Mouse (Mus musculus) neural tube, embryonic 13.5 days (tissue): Measurements from ENCODE around the gene Atp5j2. TPM values are rescaled to one million over a fixed set of nuclear protein-coding genes. Genes with fewer than 3 reads are reported as not detected.
A peak's percentile ranks its signal among the peaks of the same experiment; 100 is the strongest.
"Not testable (repeated sequence)": the region's sequence is repeated elsewhere in the genome, so short reads cannot be mapped to it uniquely, and the experiment has no call there.

Source experiments
- ATAC-seq: fragments of 200-750 bp; cut with Nextera tagmentation; 2 replicates; pipeline ENCODE4 v1.8.0; 2017; ENCODE audit warnings: low read depth, mild to moderate bottlenecking, moderate TSS enrichment, moderate library complexity
- H3K27ac ChIP-seq: fragments of 300-500 bp; sonication (generic); replicated peaks from 2 replicates; pipeline ENCODE4 v1.5.1; 2015; ENCODE audit warnings: moderate library complexity, mild to moderate bottlenecking, inconsistent platforms
- H3K27me3 ChIP-seq: fragments of 300-500 bp; sonication (generic); 2 replicates; pipeline ENCODE4 v1.6.1; 2015; ENCODE audit warnings: mild to moderate bottlenecking, inconsistent platforms
- H3K36me3 ChIP-seq: fragments of 300-500 bp; sonication (generic); 2 replicates; pipeline ENCODE4 v1.6.1; 2015; ENCODE audit warnings: mild to moderate bottlenecking, inconsistent platforms
- H3K4me1 ChIP-seq: fragments of 300-500 bp; sonication (generic); replicated peaks from 2 replicates; pipeline ENCODE4 v1.6.1; 2015; ENCODE audit warnings: inconsistent platforms
- H3K4me2 ChIP-seq: fragments of 300-500 bp; sonication (generic); 2 replicates; pipeline ENCODE4 v1.6.1; 2015; ENCODE audit warnings: inconsistent platforms, mild to moderate bottlenecking, moderate library complexity
- H3K4me3 ChIP-seq: fragments of 300-500 bp; sonication (generic); 2 replicates; pipeline ENCODE4 v1.5.1; 2015; ENCODE audit warnings: mild to moderate bottlenecking, inconsistent platforms
- H3K9ac ChIP-seq: fragments of 300-500 bp; sonication (generic); 2 replicates; pipeline ENCODE4 v1.6.1; 2015; ENCODE audit warnings: moderate library complexity, mild to moderate bottlenecking, inconsistent platforms
- H3K9me3 ChIP-seq: fragments of 300-500 bp; sonication (generic); 2 replicates; pipeline ENCODE4 v1.6.1; 2016; ENCODE audit warnings: inconsistent platforms
- WGBS: fragments of 180-500 bp; shearing (Covaris S2); methylation state at CpG from one replicate; pipeline ENCODE4 v1.1.7; 2015; 5-methylcytosine and 5-hydroxymethylcytosine counted together
- polyA plus RNA-seq: library from polyadenylated mRNA; unstranded; fragments of >200 nt; fragmentation: Nextera tagmentation; extraction: Ambion mirVana; gene quantifications from 2 replicates; pipeline ENCODE4 v1.2.1, GENCODE M21; 2015

Atp5j2 gene
- polyA plus RNA-seq, 1 experiment from 2014 or later, result 785 TPM

GRCm38 (mm10) chr5:145214679-145215078, 22.8 kb upstream of the Atp5j2 start:
- Histone ChIP-seq H3K4me2 (no peak overlapping the region), H3K27ac (no peak overlapping the region), H3K9ac (no peak overlapping the region), H3K27me3 (no peaks in the 10 kb centered on the region), H3K9me3 (no peaks in the 10 kb centered on the region), H3K4me1 (no peaks in the 10 kb centered on the region), H3K36me3 (peaks cover 78% of the 10 kb centered on the region), H3K4me3 (no peak overlapping the region)
- no peak for ATAC-seq
- WGBS, result 73% methylated on average over 4 of the region's 4 CpGs

- no peak for ATAC-seq
- H3K9ac ChIP-seq, result no peak overlapping the region
- no peak overlapping the region for H3K4me3 ChIP-seq
- no peak overlapping the region for H3K27ac ChIP-seq
- H3K27me3 ChIP-seq, result no peaks in the 10 kb centered on the region
- 91% methylated on average over 3 of the region's 3 CpGs for WGBS
- peaks cover 77% of the 10 kb centered on the region for H3K36me3 ChIP-seq
- no peaks in the 10 kb centered on the region for H3K9me3 ChIP-seq
- H3K4me1 ChIP-seq, result no peaks in the 10 kb centered on the region
- H3K4me2 ChIP-seq, result no peak overlapping the region
Observed at GRCm38 (mm10) chr5:145213505-145213904, 21.6 kb upstream of the Atp5j2 start.

DNA sequence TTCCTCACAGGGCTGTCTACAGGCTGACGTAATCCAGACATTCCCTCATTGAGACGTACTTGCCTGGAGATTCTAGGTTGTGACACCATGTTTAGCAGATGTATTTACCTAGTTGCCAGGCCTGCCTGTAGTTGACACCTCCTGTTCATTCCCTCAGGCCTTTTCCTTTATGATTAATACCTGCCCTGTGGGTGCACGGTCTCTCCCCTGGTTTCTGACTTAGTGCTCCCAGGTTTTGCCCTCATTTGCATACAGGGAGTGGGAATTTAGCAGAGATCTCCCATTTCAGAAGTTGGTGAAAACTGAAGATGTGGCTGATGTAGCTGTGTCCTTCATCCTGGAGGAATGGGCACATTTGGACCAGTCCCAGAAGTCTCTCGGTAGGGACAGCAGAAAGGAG, 20.4 kb upstream of the Atp5j2 start:
- no peak overlapping the region for H3K9ac ChIP-seq
- no peaks in the 10 kb centered on the region for H3K9me3 ChIP-seq
- no peak overlapping the region for H3K4me2 ChIP-seq
- no peak for ATAC-seq
- H3K27me3 ChIP-seq, result no peaks in the 10 kb centered on the region
- no peak overlapping the region for H3K27ac ChIP-seq
- H3K36me3 ChIP-seq, result peaks cover 72% of the 10 kb centered on the region
- H3K4me3 ChIP-seq, result no peak overlapping the region
- WGBS, result 93% methylated on average over 4 of the region's 4 CpGs
- no peaks in the 10 kb centered on the region for H3K4me1 ChIP-seq

DNA sequence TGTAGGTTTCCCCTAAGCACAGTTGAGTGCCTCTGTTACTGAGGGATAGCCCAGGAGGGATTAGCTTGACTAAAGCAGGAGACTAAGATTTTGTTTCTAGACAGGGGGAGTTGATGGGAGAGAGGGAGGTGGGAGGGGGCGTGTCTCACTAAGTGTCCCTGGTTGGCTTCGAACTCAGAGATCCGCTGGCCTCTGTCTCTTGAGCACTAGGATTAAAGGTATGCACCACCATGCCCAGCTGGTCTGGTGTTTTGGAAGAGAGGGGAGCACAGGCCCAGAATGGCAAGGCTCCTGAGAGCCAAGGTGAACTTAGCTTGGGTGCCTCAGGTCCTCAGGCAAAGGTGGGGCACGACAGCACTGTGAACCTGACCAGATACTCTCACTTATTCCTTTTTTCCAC, 19.5 kb upstream of the Atp5j2 start:
- ATAC-seq, result no peak
- 94% methylated on average over 4 of the region's 4 CpGs for WGBS
- Histone ChIP-seq H3K4me3 (no peak overlapping the region), H3K9me3 (no peaks in the 10 kb centered on the region), H3K27me3 (no peaks in the 10 kb centered on the region), H3K4me2 (no peak overlapping the region), H3K9ac (no peak overlapping the region), H3K27ac (no peak overlapping the region), H3K36me3 (peaks cover 76% of the 10 kb centered on the region), H3K4me1 (no peaks in the 10 kb centered on the region)

- H3K4me1 ChIP-seq, result peaks cover 13% of the 10 kb centered on the region
- 37% methylated on average over 11 of the region's 11 CpGs for WGBS
- not testable (repeated sequence) for H3K9ac ChIP-seq, H3K4me3 ChIP-seq, H3K4me2 ChIP-seq, H3K27me3 ChIP-seq, H3K27ac ChIP-seq, H3K9me3 ChIP-seq, ATAC-seq
- H3K36me3 ChIP-seq, result peaks cover 56% of the 10 kb centered on the region
Observed at GRCm38 (mm10) chr5:145208391-145208790, 16.5 kb upstream of the Atp5j2 start.

GRCm38 (mm10) chr5:145207954-145208353, 16.1 kb upstream of the Atp5j2 start:
- Histone ChIP-seq H3K4me3 (no peak overlapping the region), H3K4me2 (no peak overlapping the region), H3K27ac (no peak overlapping the region), H3K27me3 (no peaks in the 10 kb centered on the region), H3K4me1 (peaks cover 13% of the 10 kb centered on the region), H3K9ac (no peak overlapping the region), H3K36me3 (peaks cover 53% of the 10 kb centered on the region), H3K9me3 (no peaks in the 10 kb centered on the region)
- ATAC-seq, result no peak
- 87% methylated on average over 6 of the region's 6 CpGs for WGBS

GRCm38 (mm10) chr5:145207385-145207784, 15.5 kb upstream of the Atp5j2 start:
- Histone ChIP-seq H3K4me1 (peaks cover 13% of the 10 kb centered on the region), H3K9me3 (no peaks in the 10 kb centered on the region), H3K36me3 (peaks cover 47% of the 10 kb centered on the region), H3K4me3 (no peak overlapping the region), H3K4me2 (no peak overlapping the region), H3K27me3 (no peaks in the 10 kb centered on the region), H3K9ac (no peak overlapping the region), H3K27ac (no peak overlapping the region)
- WGBS, result 95% methylated on average over 6 of the region's 6 CpGs
- no peak for ATAC-seq

- peaks cover 26% of the 10 kb centered on the region for H3K4me1 ChIP-seq
- H3K36me3 ChIP-seq, result peaks cover 24% of the 10 kb centered on the region
- ATAC-seq, result no peak
- no peaks in the 10 kb centered on the region for H3K9me3 ChIP-seq
- H3K9ac ChIP-seq, result peak overlapping the region; percentile 70
- H3K27ac ChIP-seq, result no peak overlapping the region
- peak overlapping the region; percentile 52 for H3K4me3 ChIP-seq
- H3K27me3 ChIP-seq, result no peaks in the 10 kb centered on the region
- 18% methylated on average over 9 of the region's 9 CpGs for WGBS
- peak overlapping the region; percentile 62 for H3K4me2 ChIP-seq
Observed at GRCm38 (mm10) chr5:145205041-145205440, 13.2 kb upstream of the Atp5j2 start.

DNA sequence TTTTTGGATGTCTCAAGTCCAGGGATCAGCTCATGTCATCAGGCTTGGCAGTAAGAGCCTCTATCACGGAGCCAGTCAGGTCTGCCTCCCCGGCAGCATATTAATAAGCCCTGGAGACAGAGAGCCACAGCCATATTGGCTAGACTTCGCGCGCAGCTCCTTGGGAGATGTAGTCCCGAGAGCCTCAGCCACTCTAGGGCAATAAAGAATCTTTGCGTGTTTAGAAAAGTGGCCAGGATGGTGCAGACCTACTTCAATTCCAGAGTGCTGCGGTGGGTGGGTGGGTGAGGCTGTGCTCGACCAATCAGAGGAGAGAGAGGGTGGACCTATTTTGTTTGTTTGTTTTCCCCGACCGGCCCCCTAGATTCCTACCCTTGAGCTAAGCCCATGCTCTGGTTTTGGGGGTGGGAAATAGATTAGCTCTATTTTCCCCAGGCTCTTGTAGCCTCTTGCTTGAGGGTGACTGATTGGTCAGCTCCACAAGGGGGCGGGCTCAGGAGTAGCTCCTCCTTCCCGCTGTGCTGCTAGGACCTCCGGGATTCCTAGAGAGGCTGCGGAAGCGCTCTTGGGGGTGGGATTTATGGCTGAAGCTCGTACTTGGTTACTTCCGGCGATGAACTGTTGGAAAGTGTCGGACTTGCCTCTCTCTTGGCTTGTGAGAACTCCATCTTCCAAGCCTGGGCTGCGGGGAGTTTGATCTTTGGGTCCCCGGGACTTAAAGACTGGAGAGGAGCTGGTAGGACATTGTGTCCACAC, 12.3 kb upstream of the Atp5j2 start, which contains the start of gene Zkscan5:
TSS of gene Zkscan5 (plus strand) at position 627 of the 756 bp plus-strand sequence.
- peak within 1 kb of the TSS; percentile 52 for H3K4me3 ChIP-seq
- H3K36me3 ChIP-seq, result peaks cover 14% of the 10 kb centered on the region
- H3K4me2 ChIP-seq, result peak within 1 kb of the TSS; percentile 62
- under 1% methylated on average over 22 of the region's 22 CpGs for WGBS
- peak within 1 kb of the TSS; percentile 70 for H3K9ac ChIP-seq
- no peaks in the 10 kb centered on the region for H3K27me3 ChIP-seq
- H3K27ac ChIP-seq, result peak within 1 kb of the TSS; percentile 90
- H3K4me1 ChIP-seq, result peaks cover 35% of the 10 kb centered on the region
- H3K9me3 ChIP-seq, result no peaks in the 10 kb centered on the region
- ATAC-seq, result peak; percentile 95

- no peak overlapping the region for H3K9ac ChIP-seq
- H3K9me3 ChIP-seq, result no peaks in the 10 kb centered on the region
- 50% methylated on average over 3 of the region's 3 CpGs for WGBS
- H3K4me2 ChIP-seq, result no peak overlapping the region
- no peak overlapping the region for H3K27ac ChIP-seq
- ATAC-seq, result no peak
- H3K27me3 ChIP-seq, result no peaks in the 10 kb centered on the region
- H3K36me3 ChIP-seq, result peaks cover 18% of the 10 kb centered on the region
- H3K4me1 ChIP-seq, result peaks cover 35% of the 10 kb centered on the region
- no peak overlapping the region; the same call in 1 of the 2 replicates for H3K4me3 ChIP-seq
Observed at GRCm38 (mm10) chr5:145202446-145202845, 10.6 kb upstream of the Atp5j2 start.

DNA sequence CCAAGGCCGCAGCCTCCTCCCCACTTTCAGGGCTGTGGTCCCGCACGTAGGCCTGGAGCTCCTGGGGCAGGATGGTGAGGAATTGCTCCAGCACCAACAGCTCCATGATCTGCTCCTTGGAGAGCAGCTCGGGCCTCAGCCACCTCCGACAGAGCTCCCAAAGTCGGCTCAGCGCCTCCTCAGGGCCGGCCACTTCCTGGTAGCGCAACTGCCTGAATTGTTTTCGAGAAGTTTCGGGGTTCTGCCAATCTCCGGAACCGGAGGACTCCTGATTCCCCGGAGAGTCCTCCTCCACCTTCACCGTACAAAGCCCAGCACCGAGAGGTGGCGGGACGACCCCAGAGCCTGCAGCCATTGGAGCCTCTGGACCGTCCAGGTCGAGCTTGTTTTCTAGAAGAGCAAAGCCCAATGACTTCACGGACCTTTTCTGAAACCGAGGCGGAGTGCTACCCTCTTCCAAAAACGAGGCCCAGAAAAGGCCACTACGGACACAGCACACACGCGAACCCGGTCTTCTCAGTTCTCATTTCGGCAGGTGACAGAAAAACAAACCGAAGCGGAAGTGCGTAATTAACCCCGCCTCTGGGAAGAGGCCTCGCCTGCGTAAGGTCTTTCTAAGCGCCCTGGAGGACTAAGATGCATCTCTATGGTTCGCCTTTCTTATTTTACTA, 9.6 kb upstream of the Atp5j2 start, which contains the start of gene Zkscan14:
TSS of gene Zkscan14 (minus strand) at position 548 of the 671 bp plus-strand sequence.
- peaks cover 35% of the 10 kb centered on the region for H3K4me1 ChIP-seq
- no peaks in the 10 kb centered on the region for H3K27me3 ChIP-seq
- H3K36me3 ChIP-seq, result peaks cover 20% of the 10 kb centered on the region
- WGBS, result 1% methylated on average over 37 of the region's 37 CpGs
- no peak for ATAC-seq
- peak within 1 kb of the TSS; percentile 89 for H3K4me3 ChIP-seq
- H3K9me3 ChIP-seq, result no peaks in the 10 kb centered on the region
- H3K9ac ChIP-seq, result peak within 1 kb of the TSS; percentile 91
- peak within 1 kb of the TSS; percentile 98 for H3K4me2 ChIP-seq
- peak within 1 kb of the TSS; percentile 74 for H3K27ac ChIP-seq

DNA sequence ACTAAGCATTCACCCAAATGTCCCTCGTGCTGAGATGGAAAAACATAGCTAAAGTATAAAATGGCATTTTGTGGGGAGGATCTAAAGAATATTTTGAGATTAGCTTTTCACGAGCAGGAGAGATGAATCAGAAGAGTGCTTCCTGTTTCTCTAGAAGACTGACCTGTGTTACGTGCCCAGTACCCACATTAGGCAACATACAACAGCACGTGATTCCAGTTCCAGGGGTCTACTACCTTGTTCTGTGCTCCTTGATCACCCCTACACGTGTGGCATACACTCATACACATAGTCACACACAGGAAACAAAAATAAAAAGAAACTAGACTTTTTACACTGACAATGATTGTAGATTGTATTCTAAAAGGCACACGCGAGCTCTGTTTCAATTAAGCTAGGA, 8.5 kb upstream of the Atp5j2 start:
- peaks cover 30% of the 10 kb centered on the region for H3K36me3 ChIP-seq
- peak overlapping the region; percentile 98 for H3K4me2 ChIP-seq
- WGBS, result 80% methylated on average over 7 of the region's 7 CpGs
- peak overlapping the region; percentile 89 for H3K4me3 ChIP-seq
- no peaks in the 10 kb centered on the region for H3K27me3 ChIP-seq
- no peak overlapping the region for H3K27ac ChIP-seq
- H3K4me1 ChIP-seq, result peaks cover 27% of the 10 kb centered on the region
- 0 out of 2 replicates have a peak overlapping the region, but pooled peaks have one; percentile 91 for H3K9ac ChIP-seq
- H3K9me3 ChIP-seq, result no peaks in the 10 kb centered on the region
- ATAC-seq, result no peak
